Mouse (Mus musculus) neural tube, embryonic 13.5 days (tissue): ENCODE results near the gene Tifa. TPM values are rescaled to one million over a fixed set of nuclear protein-coding genes. Genes with fewer than 3 reads are reported as not detected.
"Not testable (repeated sequence)": the region's sequence is repeated elsewhere in the genome, so short reads cannot be mapped to it uniquely, and the experiment has no call there.

ENCODE experiments used
- ATAC-seq: fragments of 200-750 bp; cut with Nextera tagmentation; 2 replicates; pipeline ENCODE4 v1.8.0; 2017; ENCODE audit warnings: low read depth, mild to moderate bottlenecking, moderate TSS enrichment, moderate library complexity
- H3K27ac ChIP-seq: fragments of 300-500 bp; sonication (generic); replicated peaks from 2 replicates; pipeline ENCODE4 v1.5.1; 2015; ENCODE audit warnings: moderate library complexity, mild to moderate bottlenecking, inconsistent platforms
- H3K27me3 ChIP-seq: fragments of 300-500 bp; sonication (generic); 2 replicates; pipeline ENCODE4 v1.6.1; 2015; ENCODE audit warnings: mild to moderate bottlenecking, inconsistent platforms
- H3K36me3 ChIP-seq: fragments of 300-500 bp; sonication (generic); 2 replicates; pipeline ENCODE4 v1.6.1; 2015; ENCODE audit warnings: mild to moderate bottlenecking, inconsistent platforms
- H3K4me1 ChIP-seq: fragments of 300-500 bp; sonication (generic); replicated peaks from 2 replicates; pipeline ENCODE4 v1.6.1; 2015; ENCODE audit warnings: inconsistent platforms
- H3K4me2 ChIP-seq: fragments of 300-500 bp; sonication (generic); 2 replicates; pipeline ENCODE4 v1.6.1; 2015; ENCODE audit warnings: inconsistent platforms, mild to moderate bottlenecking, moderate library complexity
- H3K4me3 ChIP-seq: fragments of 300-500 bp; sonication (generic); 2 replicates; pipeline ENCODE4 v1.5.1; 2015; ENCODE audit warnings: mild to moderate bottlenecking, inconsistent platforms
- H3K9ac ChIP-seq: fragments of 300-500 bp; sonication (generic); 2 replicates; pipeline ENCODE4 v1.6.1; 2015; ENCODE audit warnings: moderate library complexity, mild to moderate bottlenecking, inconsistent platforms
- H3K9me3 ChIP-seq: fragments of 300-500 bp; sonication (generic); 2 replicates; pipeline ENCODE4 v1.6.1; 2016; ENCODE audit warnings: inconsistent platforms
- WGBS: fragments of 180-500 bp; shearing (Covaris S2); methylation state at CpG from one replicate; pipeline ENCODE4 v1.1.7; 2015; 5-methylcytosine and 5-hydroxymethylcytosine counted together
- polyA plus RNA-seq: library from polyadenylated mRNA; unstranded; fragments of >200 nt; fragmentation: Nextera tagmentation; extraction: Ambion mirVana; gene quantifications from 2 replicates; pipeline ENCODE4 v1.2.1, GENCODE M21; 2015

The Tifa gene
- polyA plus RNA-seq, 1 experiment from 2014 or later: 2.9 TPM

GRCm38 (mm10) chr3:127759212-127759611, 30.4 kb upstream of the Tifa start:
- Histone ChIP-seq H3K36me3 (no peaks in the 10 kb centered on the region), H3K9ac (no peak overlapping the region), H3K4me3 (no peak overlapping the region), H3K9me3 (no peaks in the 10 kb centered on the region), H3K4me1 (peaks cover 11% of the 10 kb centered on the region), H3K27me3 (peaks cover 79% of the 10 kb centered on the region), H3K4me2 (no peak overlapping the region), H3K27ac (no peak overlapping the region)
- WGBS: 17% methylated on average over 8 of the region's 8 CpGs
- no peak for ATAC-seq

DNA sequence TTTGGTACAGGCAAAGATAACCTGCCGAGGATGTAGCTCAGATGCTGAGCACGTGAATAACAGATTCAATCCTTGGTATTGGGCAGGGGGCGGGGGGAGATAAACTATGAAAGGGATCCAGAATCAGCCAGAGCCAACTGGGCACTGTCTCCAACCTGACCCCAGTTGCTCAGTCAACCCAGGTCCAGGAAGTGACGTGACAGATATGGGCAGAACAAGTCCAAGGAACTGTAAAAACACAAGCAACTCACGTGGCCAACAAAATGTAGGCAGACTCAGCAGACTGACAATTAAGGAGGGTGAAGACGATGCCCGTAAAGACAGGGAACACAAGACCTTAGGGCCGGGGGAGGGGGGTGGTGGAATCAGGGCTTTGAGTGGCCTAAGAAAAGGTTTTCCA, 27.2 kb upstream of the Tifa start:
- H3K4me1 ChIP-seq: peaks cover 11% of the 10 kb centered on the region
- H3K36me3 ChIP-seq: no peaks in the 10 kb centered on the region
- no peak overlapping the region for H3K4me3 ChIP-seq
- H3K27me3 ChIP-seq: peaks cover 54% of the 10 kb centered on the region
- no peak overlapping the region for H3K27ac ChIP-seq
- H3K4me2 ChIP-seq: no peak overlapping the region
- 59% methylated on average over 8 of the region's 8 CpGs for WGBS
- H3K9ac ChIP-seq: no peak overlapping the region
- ATAC-seq: no peak
- no peaks in the 10 kb centered on the region for H3K9me3 ChIP-seq

DNA sequence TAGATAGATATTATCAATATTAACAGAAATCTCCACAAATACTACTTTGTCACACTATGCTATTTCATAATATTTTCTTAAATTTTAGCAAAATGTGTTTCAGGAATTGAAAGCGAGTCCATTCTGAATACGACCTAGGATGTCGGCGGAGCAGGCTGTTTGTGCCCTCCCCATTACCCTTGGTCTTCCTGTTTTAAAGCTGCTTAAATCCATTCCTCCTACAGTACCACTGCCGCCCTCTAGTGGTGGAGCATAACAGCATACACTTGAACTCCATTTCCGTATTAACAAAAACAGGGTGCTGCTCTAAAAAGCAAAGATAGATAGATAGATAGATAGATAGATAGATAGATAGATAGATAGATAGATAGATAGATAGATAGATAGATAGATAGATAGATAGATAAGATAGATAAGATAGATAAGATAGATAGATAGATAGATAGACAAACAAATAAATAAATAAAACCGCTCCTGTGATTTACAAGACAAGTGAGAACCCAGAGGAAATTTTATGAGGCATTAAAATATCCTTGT, 26.5 kb upstream of the Tifa start:
- Histone ChIP-seq H3K36me3 (no peaks in the 10 kb centered on the region), H3K9me3 (no peaks in the 10 kb centered on the region), H3K4me3 (no peak overlapping the region), H3K4me1 (peaks cover 9% of the 10 kb centered on the region), H3K4me2 (no peak overlapping the region), H3K9ac (no peak overlapping the region), H3K27ac (no peak overlapping the region), H3K27me3 (peaks cover 46% of the 10 kb centered on the region)
- ATAC-seq: no peak
- WGBS: 23% methylated on average over 7 of the region's 7 CpGs

- H3K4me2 ChIP-seq: no peak overlapping the region
- no peak overlapping the region for H3K27ac ChIP-seq
- H3K9ac ChIP-seq: no peak overlapping the region
- WGBS: 56% methylated on average over 5 of the region's 5 CpGs
- H3K36me3 ChIP-seq: no peaks in the 10 kb centered on the region
- H3K4me1 ChIP-seq: no peaks in the 10 kb centered on the region
- H3K9me3 ChIP-seq: no peaks in the 10 kb centered on the region
- H3K4me3 ChIP-seq: no peak overlapping the region
- no peak for ATAC-seq
- H3K27me3 ChIP-seq: peaks cover 35% of the 10 kb centered on the region
These were observed 25.1 kb upstream of the Tifa start for GRCm38 (mm10) chr3:127764541-127764940.

- Histone ChIP-seq H3K4me2 (no peak overlapping the region), H3K4me3 (no peak overlapping the region), H3K27ac (no peak overlapping the region), H3K9ac (no peak overlapping the region), H3K36me3 (no peaks in the 10 kb centered on the region), H3K4me1 (no peaks in the 10 kb centered on the region), H3K27me3 (peaks cover 23% of the 10 kb centered on the region), H3K9me3 (no peaks in the 10 kb centered on the region)
- WGBS: 77% methylated on average over 3 of the region's 3 CpGs
- no peak for ATAC-seq
These were observed 23.6 kb upstream of the Tifa start for GRCm38 (mm10) chr3:127765971-127766370.

DNA sequence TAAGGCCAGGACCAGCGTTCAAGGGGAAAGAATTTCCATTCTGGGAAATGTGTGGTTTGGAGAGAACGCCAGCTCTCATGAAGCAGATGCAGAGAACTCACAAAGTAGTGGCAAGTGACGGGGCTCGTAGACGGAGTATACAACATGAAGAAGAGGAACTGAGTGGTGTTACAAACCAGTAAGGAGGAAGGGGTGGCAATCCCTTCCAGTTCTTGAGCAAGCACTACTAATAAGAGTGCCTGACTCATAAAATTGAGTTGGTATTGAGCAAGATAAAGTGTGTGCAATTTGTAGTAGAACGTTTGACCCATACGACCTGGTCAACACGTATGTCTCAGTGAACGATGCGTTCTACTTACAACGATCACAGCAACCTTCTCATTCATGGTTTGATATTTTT, 20.5 kb upstream of the Tifa start:
- H3K9me3 ChIP-seq: no peaks in the 10 kb centered on the region
- no peak for ATAC-seq
- no peak overlapping the region for H3K4me2 ChIP-seq

GRCm38 (mm10) chr3:127780021-127780644, 9.5 kb upstream of the Tifa start, which contains the start of gene Alpk1:
Gene Alpk1 (minus strand): TSS chr3:127780527.
- peak within 1 kb of the TSS; percentile 61 for H3K4me2 ChIP-seq
- H3K36me3 ChIP-seq: no peaks in the 10 kb centered on the region
- 0 out of 2 replicates have a peak within 1 kb of the TSS, but pooled peaks have one; percentile 46 for H3K9ac ChIP-seq
- peak within 1 kb of the TSS; percentile 39 for H3K4me3 ChIP-seq
- no peak within 1 kb of the TSS for H3K27ac ChIP-seq
- H3K9me3 ChIP-seq: no peaks in the 10 kb centered on the region
- ATAC-seq: no peak
- H3K27me3 ChIP-seq: peaks cover 5% of the 10 kb centered on the region
- WGBS: 2% methylated on average over 24 of the region's 24 CpGs
- H3K4me1 ChIP-seq: peaks cover 6% of the 10 kb centered on the region

More for the DNA sequence above, 20.5 kb upstream of the Tifa start:
- H3K27ac ChIP-seq: no peak overlapping the region
- H3K4me1 ChIP-seq: no peaks in the 10 kb centered on the region
- no peak overlapping the region for H3K4me3 ChIP-seq
- H3K27me3 ChIP-seq: peaks cover 6% of the 10 kb centered on the region; the same call in 1 of the 2 replicates
- no peaks in the 10 kb centered on the region for H3K36me3 ChIP-seq
- 92% methylated on average over 11 of the region's 11 CpGs for WGBS
- H3K9ac ChIP-seq: no peak overlapping the region

GRCm38 (mm10) chr3:127780921-127781320, 8.7 kb upstream of the Tifa start:
- Histone ChIP-seq H3K9me3 (no peaks in the 10 kb centered on the region), H3K27me3 (peaks cover 5% of the 10 kb centered on the region), H3K4me1 (peaks cover 6% of the 10 kb centered on the region), H3K36me3 (no peaks in the 10 kb centered on the region), H3K9ac (no peak overlapping the region), H3K27ac (no peak overlapping the region), H3K4me3 (no peak overlapping the region), H3K4me2 (no peak overlapping the region)
- ATAC-seq: no peak
- 90% methylated on average over 9 of the region's 9 CpGs for WGBS

DNA sequence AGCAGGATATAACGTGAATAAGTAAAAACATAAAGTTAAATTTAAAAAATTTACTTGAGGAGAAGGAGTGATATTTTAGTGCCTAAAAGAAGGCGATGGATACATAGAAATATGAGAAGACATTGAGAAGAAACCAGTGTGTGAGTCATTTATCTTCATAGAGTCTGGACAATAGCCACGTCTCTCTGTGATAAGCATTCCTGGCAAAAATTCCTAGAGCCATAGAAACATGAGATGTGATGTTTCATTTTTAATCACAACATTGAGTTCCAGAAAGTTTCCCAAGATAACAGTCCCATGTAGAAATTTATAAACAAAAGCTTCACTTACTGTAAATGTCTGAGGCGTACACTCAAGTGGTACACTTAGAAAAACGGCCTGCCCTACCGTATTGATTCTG, 6.7 kb upstream of the Tifa start:
- H3K27ac ChIP-seq: no peak overlapping the region
- H3K36me3 ChIP-seq: no peaks in the 10 kb centered on the region
- no peaks in the 10 kb centered on the region for H3K9me3 ChIP-seq
- no peak for ATAC-seq
- peaks cover 6% of the 10 kb centered on the region for H3K4me1 ChIP-seq
- H3K4me3 ChIP-seq: no peak overlapping the region
- 90% methylated on average over 6 of the region's 6 CpGs for WGBS
- no peak overlapping the region for H3K9ac ChIP-seq
- peaks cover 19% of the 10 kb centered on the region for H3K27me3 ChIP-seq
- no peak overlapping the region for H3K4me2 ChIP-seq

DNA sequence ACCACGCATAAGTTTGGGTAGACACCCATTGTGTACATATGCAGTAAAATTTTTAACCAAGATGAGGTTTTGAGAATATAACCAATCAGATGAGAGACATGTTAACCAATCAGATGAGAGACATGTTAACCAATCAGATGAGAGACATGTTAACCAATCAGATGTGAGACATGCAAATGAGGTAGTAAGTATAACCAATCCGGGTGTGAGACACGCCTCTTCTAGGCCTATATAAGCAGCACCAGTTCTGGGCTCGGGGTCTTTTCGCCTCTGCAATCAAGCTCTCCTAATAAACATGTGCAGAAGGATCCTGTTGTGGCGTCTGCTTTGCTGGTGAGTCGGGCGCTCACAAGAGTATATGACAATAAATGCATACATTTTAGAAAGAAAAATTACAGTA, 5.9 kb upstream of the Tifa start:
- peaks cover 26% of the 10 kb centered on the region for H3K27me3 ChIP-seq
- WGBS: 95% methylated on average over 8 of the region's 8 CpGs
- not testable (repeated sequence) for ATAC-seq

DNA sequence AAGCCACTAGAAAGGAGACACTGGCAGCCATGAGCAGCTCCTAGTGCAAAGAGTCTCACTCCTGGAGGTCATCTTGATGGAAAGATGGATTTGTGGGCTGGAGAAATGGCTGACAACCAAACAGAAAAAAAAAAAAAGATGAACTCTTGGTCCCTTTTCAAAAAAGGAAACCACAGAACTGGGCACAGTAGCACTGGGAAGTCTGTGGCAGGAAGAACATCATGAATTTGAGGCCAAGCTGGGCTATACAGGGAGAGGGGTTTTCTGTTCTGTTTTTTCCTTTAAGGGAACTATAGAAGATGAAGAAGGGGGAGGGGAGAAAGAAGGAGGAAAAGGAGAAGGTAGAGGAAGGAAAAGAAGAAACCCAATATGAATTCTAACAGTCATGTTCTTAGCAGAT, 2.6 kb upstream of the Tifa start:
- ATAC-seq: no peak
- Histone ChIP-seq H3K36me3 (no peaks in the 10 kb centered on the region), H3K4me2 (no peak overlapping the region), H3K9me3 (no peaks in the 10 kb centered on the region), H3K4me1 (peaks cover 24% of the 10 kb centered on the region), H3K27ac (no peak overlapping the region), H3K27me3 (peaks cover 53% of the 10 kb centered on the region), H3K4me3 (no peak overlapping the region), H3K9ac (no peak overlapping the region)

More for the DNA sequence above, 5.9 kb upstream of the Tifa start:
- not testable (repeated sequence) for H3K36me3 ChIP-seq, H3K9me3 ChIP-seq, H3K27ac ChIP-seq, H3K9ac ChIP-seq, H3K4me2 ChIP-seq, H3K4me1 ChIP-seq, H3K4me3 ChIP-seq

GRCm38 (mm10) chr3:127788038-127788437, 1.6 kb upstream of the Tifa start:
- H3K27ac ChIP-seq: no peak overlapping the region
- H3K27me3 ChIP-seq: peaks cover 58% of the 10 kb centered on the region
- no peaks in the 10 kb centered on the region for H3K36me3 ChIP-seq
- no peaks in the 10 kb centered on the region for H3K9me3 ChIP-seq
- H3K4me1 ChIP-seq: peaks cover 24% of the 10 kb centered on the region
- no peak overlapping the region for H3K4me3 ChIP-seq
- no peak for ATAC-seq
- no peak overlapping the region for H3K4me2 ChIP-seq
- 56% methylated on average over 7 of the region's 7 CpGs for WGBS
- no peak overlapping the region for H3K9ac ChIP-seq

GRCm38 (mm10) chr3:127788919-127789318, 686 bp upstream of the Tifa start:
- H3K36me3 ChIP-seq: no peaks in the 10 kb centered on the region
- H3K4me3 ChIP-seq: peak overlapping the region; percentile 55
- no peak overlapping the region for H3K27ac ChIP-seq
- WGBS: 17% methylated on average over 8 of the region's 8 CpGs
- peaks cover 24% of the 10 kb centered on the region for H3K4me1 ChIP-seq
- no peaks in the 10 kb centered on the region for H3K9me3 ChIP-seq
- ATAC-seq: 0 out of 2 replicates have a peak, but pooled peaks have one; percentile 2
- H3K9ac ChIP-seq: no peak overlapping the region
- H3K4me2 ChIP-seq: peak overlapping the region; percentile 82
- H3K27me3 ChIP-seq: peaks cover 58% of the 10 kb centered on the region
